Mouse (Mus musculus) stomach, postnatal 0 days (tissue): ENCODE results near the gene Trappc12.

ENCODE experiments used
- CTCF ChIP-seq: IDR thresholded peaks from 2 replicates; pipeline ENCODE4 v1.5.1; 2016; ENCODE audit warnings: antibody characterized with exemption, low read depth, mild to moderate bottlenecking, moderate library complexity
- EP300 ChIP-seq: optimal IDR thresholded peaks from 2 replicates; pipeline ENCODE3; 2016; ENCODE audit warnings: antibody characterized with exemption

- TF ChIP-seq CTCF, result no peak
- no peak for TF ChIP-seq EP300
Measured at GRCm38 (mm10) chr12:28795041-28795440, 44.8 kb upstream of the Trappc12 start.
